Mouse (Mus musculus): ENCODE measurements around the gene Zdhhc5.

Gene Zdhhc5

GRCm38 (mm10) chr2:84647051-84647568, 67.9 kb downstream of the Zdhhc5 start:
- no peak for DNase-seq (ENCODE audit: low read depth, low spot score)

GRCm38 (mm10) chr2:84646138-84646537, 68.8 kb downstream of the Zdhhc5 start:
- no peak for DNase-seq (ENCODE audit: low read depth, low spot score)

GRCm38 (mm10) chr2:84640833-84641232, 74.1 kb downstream of the Zdhhc5 start:
- no peak for DNase-seq (ENCODE audit: low read depth, low spot score)

- DNase-seq (ENCODE audit: low read depth, low spot score): no peak
Measured at GRCm38 (mm10) chr2:84638428-84639220, 76.4 kb downstream of the Zdhhc5 start.

Measured in R1 (cell line).